Mouse (Mus musculus): ENCODE measurements around the gene Ncl. TPM values are rescaled to one million over a fixed set of nuclear protein-coding genes. Genes with fewer than 3 reads are reported as not detected.

The Ncl gene
- total RNA-seq (2023): 100 to 1,000 TPM; 165 to 170 TPM

DNA sequence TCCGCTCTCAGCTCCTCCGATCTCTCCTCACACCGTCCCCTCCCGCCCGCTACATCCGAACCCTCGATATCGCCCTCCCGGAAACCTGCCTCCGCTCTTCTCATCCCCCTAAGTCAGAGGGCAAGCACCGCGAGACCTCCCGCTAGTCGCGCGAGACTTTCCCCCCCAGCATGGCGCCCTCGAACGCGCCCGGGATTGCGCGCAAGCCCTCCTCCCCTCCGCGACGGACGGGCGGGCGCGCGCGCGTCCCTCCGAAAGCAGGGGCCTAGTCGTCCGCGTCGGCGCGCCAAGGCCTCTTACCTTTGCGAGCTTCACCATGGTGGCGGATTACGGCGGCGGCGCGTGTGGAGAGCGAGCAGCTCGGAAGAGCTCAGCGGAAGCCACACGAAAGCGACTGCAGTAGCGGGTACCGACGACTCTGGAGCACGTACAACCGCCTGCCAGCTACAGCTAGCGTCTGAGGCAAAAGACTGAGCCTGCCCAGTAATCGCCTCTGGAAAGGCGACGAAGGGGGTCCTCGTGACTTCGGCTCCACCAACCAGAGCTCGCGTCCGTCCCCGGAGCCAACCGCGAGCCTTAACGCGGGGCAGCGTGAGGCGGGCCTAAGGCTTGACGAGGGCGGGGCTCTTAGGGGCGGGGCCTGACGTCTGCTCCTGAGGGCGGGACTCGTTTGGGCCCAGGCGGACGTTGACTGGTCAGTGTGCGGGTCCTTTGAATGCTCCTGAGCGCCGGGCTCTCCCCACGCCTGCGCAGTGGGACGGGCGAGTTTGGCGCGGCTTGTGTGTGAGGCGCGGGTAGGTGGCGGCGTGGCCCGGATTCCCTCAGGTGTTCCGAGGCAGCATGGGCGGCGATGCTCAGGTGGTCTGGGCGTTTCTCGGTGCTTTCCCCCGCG lies at the start of gene Ncl:
Gene Ncl (minus strand): TSS at position 495 of the 892 bp plus-strand sequence.

DNA sequence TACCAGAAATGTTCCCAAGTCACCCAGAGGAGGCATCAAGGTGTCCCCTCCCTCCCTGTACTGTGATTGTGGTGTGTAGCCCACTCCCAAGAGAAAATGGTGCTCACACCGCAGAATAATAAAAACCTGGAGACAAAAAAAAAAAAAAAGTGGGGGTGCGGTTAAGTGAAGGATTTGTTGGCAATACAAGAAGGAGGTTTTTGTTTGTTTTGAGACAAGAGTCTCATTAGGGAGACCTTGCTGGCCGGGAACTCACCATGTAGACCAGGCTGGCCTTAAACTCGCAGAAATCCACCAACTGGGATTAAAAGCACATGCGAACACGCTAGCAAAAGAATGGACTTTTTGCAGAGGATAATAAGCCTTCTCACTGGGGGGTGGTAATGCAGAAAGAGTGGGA lies 56.7 kb downstream of the Ncl start, which contains the start of gene B3gnt7:
Gene B3gnt7 (plus strand): TSS at position 301 of the 400 bp plus-strand sequence.

Other genes starting within 250 kb of the Ncl start
- not detected for gene Htr2b, start 247.4 kb downstream of the Ncl start, total RNA-seq (2023)
- gene Gm21972, start 225.8 kb downstream of the Ncl start, total RNA-seq (2023): under 1 TPM in 1 of 2 experiments, not detected in 1; 0.57 TPM
- 1 to 10 TPM; 3.1 to 5.7 TPM for gene Armc9, start 204.6 kb downstream of the Ncl start, total RNA-seq (2023)
- not detected for gene B3gnt7, start 56.6 kb downstream of the Ncl start, total RNA-seq (2023)
- gene Nmur1, start 66.8 kb upstream of the Ncl start, total RNA-seq (2023): under 1 TPM in 1 of 2 experiments, not detected in 1; 0.44 TPM
- gene Tex44, start 66.9 kb upstream of the Ncl start, total RNA-seq (2023): not detected
- gene Ptma, start 167.3 kb upstream of the Ncl start, total RNA-seq (2023): 1,000 to 10,000 TPM; 1,237 to 1,338 TPM
- 10 to 100 TPM; 23.1 to 24.7 TPM for gene Pde6d, start 223.2 kb upstream of the Ncl start, total RNA-seq (2023)
- gene Cops7b, start 223.5 kb upstream of the Ncl start, total RNA-seq (2023): 10 to 100 TPM; 10.2 to 11.9 TPM